Mouse (Mus musculus) MEL (cell line): ENCODE results near the gene Gpx7. TPM values are rescaled to one million over a fixed set of nuclear protein-coding genes. Genes with fewer than 3 reads are reported as not detected.

ENCODE experiments used
- DNase-seq: peaks from one replicate; pipeline ENCODE4 v3.0.0; 2011; ENCODE audit warnings: low read depth, low spot score
- H3K27ac ChIP-seq: 2 replicates; pipeline ENCODE4 v1.5.1; 2012; ENCODE audit warnings: low read depth, mild to moderate bottlenecking, control low read depth, low read length, moderate library complexity; ENCODE audit not compliant: control insufficient read depth
- H3K27me3 ChIP-seq, 2 experiments: fragments of 150-350 bp in 1 of 2; sonication (generic) in 1 of 2; 2 replicates each; pipeline ENCODE4 v1.6.1; 2012; ENCODE audit warnings: low read length in 2 of 2, mild to moderate bottlenecking in 2 of 2, improper control_type of control experiment in 1 of 2, moderate library complexity in 1 of 2; ENCODE audit not compliant: insufficient read depth in 2 of 2, control insufficient read depth in 1 of 2
- H3K36me3 ChIP-seq, 2 experiments: 2 replicates each; pipeline ENCODE4 v1.6.1; 2012 to 2014; ENCODE audit warnings: low read length in 2 of 2, improper control_type of control experiment in 1 of 2, inconsistent platforms in 1 of 2, mild to moderate bottlenecking in 1 of 2; ENCODE audit not compliant: insufficient read depth in 2 of 2, control insufficient read depth in 1 of 2
- H3K4me1 ChIP-seq, 2 experiments: fragments of 150-350 bp in 1 of 2; sonication (generic) in 1 of 2; 2 replicates each; pipeline ENCODE4 v1.6.1; 2012; ENCODE audit warnings: low read length in 2 of 2, improper control_type of control experiment in 1 of 2, mild to moderate bottlenecking in 1 of 2; ENCODE audit not compliant: insufficient read depth in 2 of 2, control insufficient read depth in 1 of 2
- H3K4me3 ChIP-seq, 2 experiments: fragments of 150-350 bp in 1 of 2; sonication (generic) in 1 of 2; 2 replicates each; pipeline ENCODE4 v1.5.1; 2012; ENCODE audit warnings: low read depth in 2 of 2, low read length in 2 of 2, mild to moderate bottlenecking in 2 of 2, moderate library complexity in 2 of 2, control low read depth in 1 of 2, improper control_type of control experiment in 1 of 2; ENCODE audit not compliant: control insufficient read depth in 1 of 2, insufficient read depth in 1 of 2
- H3K79me2 ChIP-seq: 2 replicates; pipeline ENCODE4 v1.6.1; 2012; ENCODE audit warnings: mild to moderate bottlenecking, low read length, moderate library complexity; ENCODE audit not compliant: control insufficient read depth, poor library complexity, insufficient read depth
- H3K9ac ChIP-seq: 2 replicates; pipeline ENCODE4 v1.6.1; 2012; ENCODE audit warnings: low read depth, mild to moderate bottlenecking, control low read depth, low read length, moderate library complexity; ENCODE audit not compliant: control insufficient read depth, poor library complexity, severe bottlenecking
- H3K9me3 ChIP-seq: fragments of 150-350 bp; sonication (generic); replicated peaks from 2 replicates; pipeline ENCODE4 v1.6.1; 2012; ENCODE audit warnings: mild to moderate bottlenecking, low read length, improper control_type of control experiment, moderate library complexity; ENCODE audit not compliant: insufficient read depth
- BHLHE40 ChIP-seq: IDR thresholded peaks from 2 replicates; pipeline ENCODE4 v1.6.1; 2012; ENCODE audit warnings: low read depth, mild to moderate bottlenecking, inconsistent platforms, low read length, improper control_type of control experiment, borderline replicate concordance
- CHD1 ChIP-seq: IDR thresholded peaks from 2 replicates; pipeline ENCODE4 v1.6.1; 2012; ENCODE audit warnings: low read depth, mild to moderate bottlenecking, inconsistent platforms, low read length, improper control_type of control experiment
- EP300 ChIP-seq, 2 experiments: IDR thresholded peaks; 2 replicates each; pipeline ENCODE4 v1.6.1; 2011; ENCODE audit warnings: improper control_type of control experiment in 2 of 2, low read length in 2 of 2, low read depth in 1 of 2, mild to moderate bottlenecking in 1 of 2
- GATA1 ChIP-seq: IDR thresholded peaks from 2 replicates; pipeline ENCODE4 v1.6.1; 2011; ENCODE audit warnings: low read depth, low read length, improper control_type of control experiment
- JUND ChIP-seq: IDR thresholded peaks from 2 replicates; pipeline ENCODE4 v1.6.1; 2011; ENCODE audit warnings: low read depth, mild to moderate bottlenecking, improper control_type of control experiment, low read length
- KAT2A ChIP-seq: conservative IDR thresholded peaks from 2 replicates; pipeline ENCODE4 v1.6.1; 2012; ENCODE audit warnings: low read depth, low read length, improper control_type of control experiment, inconsistent platforms
- MAFK ChIP-seq: IDR thresholded peaks from 2 replicates; pipeline ENCODE4 v1.6.1; 2011; ENCODE audit warnings: low read depth, mild to moderate bottlenecking, low read length, improper control_type of control experiment, borderline replicate concordance
- MAZ ChIP-seq: IDR thresholded peaks from 2 replicates; pipeline ENCODE4 v1.6.1; 2012; ENCODE audit warnings: low read depth, mild to moderate bottlenecking, inconsistent platforms, low read length, improper control_type of control experiment
- MXI1 ChIP-seq: IDR thresholded peaks from 2 replicates; pipeline ENCODE4 v1.6.1; 2011; ENCODE audit warnings: mild to moderate bottlenecking, low read depth, low read length, improper control_type of control experiment
- MYB ChIP-seq: IDR thresholded peaks from 2 replicates; pipeline ENCODE4 v1.6.1; 2011; ENCODE audit warnings: mild to moderate bottlenecking, low read depth, low read length, improper control_type of control experiment
- MYC ChIP-seq: IDR thresholded peaks from 2 replicates; pipeline ENCODE4 v1.6.1; 2011; ENCODE audit warnings: low read depth, mild to moderate bottlenecking, low read length, improper control_type of control experiment, moderate library complexity
- NRF1 ChIP-seq: IDR thresholded peaks from 2 replicates; pipeline ENCODE4 v1.6.1; 2014; ENCODE audit warnings: low read depth, mild to moderate bottlenecking, inconsistent platforms, low read length, improper control_type of control experiment, moderate library complexity; ENCODE audit not compliant: poor library complexity, insufficient read depth, severe bottlenecking
- POLR2A ChIP-seq, 2 experiments: IDR thresholded peaks; 2 replicates each; pipeline ENCODE4 v1.6.1; 2011 to 2012; ENCODE audit warnings: low read length in 2 of 2, mild to moderate bottlenecking in 2 of 2, control low read depth in 1 of 2, improper control_type of control experiment in 1 of 2, low read depth in 1 of 2, moderate library complexity in 1 of 2; ENCODE audit not compliant: control insufficient read depth in 1 of 2, insufficient read depth in 1 of 2, poor library complexity in 1 of 2
- POLR2AphosphoS5 ChIP-seq: IDR thresholded peaks from 2 replicates; pipeline ENCODE4 v1.6.1; 2012; ENCODE audit warnings: low read depth, borderline replicate concordance, mild to moderate bottlenecking, inconsistent platforms, low read length, moderate library complexity, mixed read lengths
- SIN3A ChIP-seq: IDR thresholded peaks from 2 replicates; pipeline ENCODE4 v1.6.1; 2012; ENCODE audit warnings: low read length, improper control_type of control experiment, inconsistent platforms
- SMC3 ChIP-seq: IDR thresholded peaks from 2 replicates; pipeline ENCODE4 v1.6.1; 2011; ENCODE audit warnings: low read depth, low read length, improper control_type of control experiment
- TAL1 ChIP-seq: IDR thresholded peaks from 2 replicates; pipeline ENCODE4 v1.6.1; 2012; ENCODE audit warnings: mild to moderate bottlenecking, inconsistent platforms, low read length, moderate library complexity, mixed read lengths
- TBP ChIP-seq: IDR thresholded peaks from 2 replicates; pipeline ENCODE4 v1.8.0; 2011; ENCODE audit warnings: low read depth, low read length, improper control_type of control experiment
- TCF12 ChIP-seq: IDR thresholded peaks from 2 replicates; pipeline ENCODE4 v1.6.1; 2014; ENCODE audit warnings: low read depth, mild to moderate bottlenecking, inconsistent platforms, low read length, improper control_type of control experiment, moderate library complexity
- ZKSCAN1 ChIP-seq: IDR thresholded peaks from 2 replicates; pipeline ENCODE4 v1.6.1; 2012; ENCODE audit warnings: low read depth, mild to moderate bottlenecking, inconsistent platforms, low read length, improper control_type of control experiment, moderate library complexity
- ZMIZ1 ChIP-seq: IDR thresholded peaks from 2 replicates; pipeline ENCODE4 v1.6.1; 2012; ENCODE audit warnings: low read depth, mild to moderate bottlenecking, inconsistent platforms, low read length, improper control_type of control experiment, moderate library complexity
- polyA plus RNA-seq, 2 experiments: library from polyadenylated mRNA; stranded (reverse) in 1 of 2; unstranded in 1 of 2; fragments of >175 nt in 1 of 2; fragments of >200 nt in 1 of 2; gene quantifications; 2 replicates each; pipeline versions ENCODE4 v1.2.1 to v1.2.4; 2012; ENCODE audit warnings: low replicate concordance in 2 of 2, low read depth in 1 of 2; ENCODE audit not compliant: insufficient read length in 2 of 2, insufficient read depth in 1 of 2, missing spikeins in 1 of 2
- total RNA-seq: library from RNA; depleted of rRNA; stranded (reverse); fragments of 300-350 nt; gene quantifications from 2 replicates; pipeline ENCODE4 v1.2.3, GENCODE M21; 2012

Gene Gpx7
- total and polyA plus RNA-seq, 3 experiments, result not detected

GRCm38 (mm10) chr4:108386087-108386486, 20.7 kb downstream of the Gpx7 start:
- Histone ChIP-seq H3K27me3 (peaks cover 3 to 8% of the 10 kb centered on the region in 2 experiments; a peak in 3 of 4 replicates), H3K9me3 (no peaks in the 10 kb centered on the region)
- no peak for DNase-seq
- TF ChIP-seq SMC3 (no peak), MAFK (no peak), GATA1 (no peak), JUND (no peak), MAZ (no peak), SIN3A (no peak), MYC (no peak), MXI1 (no peak), TAL1 (no peak), POLR2A (IDR thresholded peaks at IDR 0.05; ENCODE audit: control insufficient read depth in 1 of 2, insufficient read depth in 1 of 2, low read depth in 1 of 2, low read length in 2 of 2, poor library complexity in 1 of 2) (no peak), POLR2AphosphoS5 (no peak), ZMIZ1 (no peak), EP300 (IDR thresholded peaks at IDR 0.05; ENCODE audit: low read depth in 1 of 2, low read length in 2 of 2) (no peak), KAT2A (no peak), ZKSCAN1 (no peak), CHD1 (no peak), NRF1 (no peak), MYB (no peak)
- TF ChIP-seq, all 39 proteins: peak for 0
- no peak overlapping the region for H3K27ac ChIP-seq
- H3K4me3 ChIP-seq, result no peak overlapping the region
- H3K79me2 ChIP-seq, result no peaks in the 10 kb centered on the region
- H3K36me3 ChIP-seq, result no peaks in the 10 kb centered on the region
- H3K9ac ChIP-seq, result no peak overlapping the region
- no peaks in the 10 kb centered on the region for H3K4me1 ChIP-seq

DNA sequence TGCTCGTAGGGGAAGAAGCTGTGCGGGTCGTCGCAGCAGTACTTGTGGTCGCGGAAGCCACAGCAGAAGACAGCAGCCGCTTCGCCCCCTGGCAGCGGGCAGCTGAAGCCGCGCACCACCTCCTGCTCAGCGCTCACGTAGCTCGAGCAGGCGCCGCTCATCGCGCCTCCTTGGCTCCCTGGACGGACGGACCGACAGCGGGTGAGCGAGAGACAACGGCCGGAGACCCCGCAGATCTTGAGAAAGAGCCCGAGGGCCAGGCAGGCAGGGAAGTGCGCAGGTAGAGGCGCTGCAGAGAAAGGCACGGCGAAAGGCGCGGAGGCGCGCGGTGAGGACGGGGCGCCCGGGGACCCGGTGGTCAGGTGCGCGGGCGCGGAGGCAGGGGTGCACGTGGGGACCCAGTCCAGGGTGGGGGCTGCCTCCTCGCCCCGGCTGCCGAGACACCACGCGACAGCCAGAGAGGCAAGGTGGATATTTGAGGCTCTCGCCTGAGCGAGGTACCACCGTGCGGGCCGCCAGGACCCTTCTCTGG, 23.5 kb downstream of the Gpx7 start, which contains the start of gene Shisal2a:
Shisal2a (minus strand) TSS at position 167 of the 532 bp plus-strand sequence.
- H3K9me3 ChIP-seq, result no peaks in the 10 kb centered on the region
- H3K27me3 ChIP-seq, result peaks cover 3 to 6% of the 10 kb centered on the region in 2 experiments; a peak in 3 of 4 replicates
- peaks cover 0 to 10% of the 10 kb centered on the region in 2 experiments; a peak in 3 of 4 replicates for H3K4me1 ChIP-seq
- H3K36me3 ChIP-seq, result peaks cover 0 to 8% of the 10 kb centered on the region in 2 experiments; a peak in 1 of 4 replicates
- TF ChIP-seq EP300 (IDR thresholded peaks at IDR 0.05; ENCODE audit: low read depth in 1 of 2, low read length in 2 of 2) (no peak), ZMIZ1 (no peak), ZKSCAN1 (no peak), TBP (no peak), BHLHE40 (no peak), TCF12 (no peak)
- TF ChIP-seq, all 39 proteins: peak for 0
- no peak within 1 kb of the TSS for H3K27ac ChIP-seq
- no peak within 1 kb of the TSS for H3K9ac ChIP-seq
- no peaks in the 10 kb centered on the region for H3K79me2 ChIP-seq
- H3K4me3 ChIP-seq, result no peak within 1 kb of the TSS
- DNase-seq, result no peak
